Mouse (Mus musculus) brain, adult 2 months (tissue): ENCODE results near the gene 5730522E02Rik.

ENCODE experiments used
- DNase-seq: peaks from one replicate; pipeline ENCODE4 v3.0.0; 2011; ENCODE audit warnings: low read depth, low spot score

5730522E02Rik gene

GRCm38 (mm10) chr11:25679856-25680255 is 530.7 kb downstream of the 5730522E02Rik start:
- no peak for DNase-seq

GRCm38 (mm10) chr11:25674194-25674593 is 536.4 kb downstream of the 5730522E02Rik start:
- no peak for DNase-seq

- DNase-seq: peak; percentile 38
Measured at GRCm38 (mm10) chr11:25670018-25670417, 540.5 kb downstream of the 5730522E02Rik start.

GRCm38 (mm10) chr11:25664562-25665104 is 545.9 kb downstream of the 5730522E02Rik start:
- no peak for DNase-seq

DNA sequence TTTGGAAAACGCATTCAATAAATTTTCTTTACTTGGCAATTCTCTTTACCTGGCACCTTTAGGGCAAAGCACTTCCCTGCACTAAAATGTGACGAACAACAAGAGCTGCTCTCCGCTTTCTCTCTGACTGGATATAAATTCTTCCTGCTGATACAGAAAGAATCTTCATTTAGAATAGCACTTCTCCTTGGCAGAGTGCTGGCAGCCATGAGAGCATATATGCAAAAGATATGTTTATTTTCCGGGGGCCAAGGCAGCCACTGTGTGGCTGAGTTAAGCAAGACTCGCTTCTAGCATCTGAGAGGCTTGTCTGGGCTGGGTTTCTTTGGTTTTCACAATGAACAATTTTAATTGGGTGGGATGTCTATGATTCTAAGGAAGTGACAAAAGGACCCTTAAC is 564.3 kb downstream of the 5730522E02Rik start:
- DNase-seq: peak; percentile 33

DNA sequence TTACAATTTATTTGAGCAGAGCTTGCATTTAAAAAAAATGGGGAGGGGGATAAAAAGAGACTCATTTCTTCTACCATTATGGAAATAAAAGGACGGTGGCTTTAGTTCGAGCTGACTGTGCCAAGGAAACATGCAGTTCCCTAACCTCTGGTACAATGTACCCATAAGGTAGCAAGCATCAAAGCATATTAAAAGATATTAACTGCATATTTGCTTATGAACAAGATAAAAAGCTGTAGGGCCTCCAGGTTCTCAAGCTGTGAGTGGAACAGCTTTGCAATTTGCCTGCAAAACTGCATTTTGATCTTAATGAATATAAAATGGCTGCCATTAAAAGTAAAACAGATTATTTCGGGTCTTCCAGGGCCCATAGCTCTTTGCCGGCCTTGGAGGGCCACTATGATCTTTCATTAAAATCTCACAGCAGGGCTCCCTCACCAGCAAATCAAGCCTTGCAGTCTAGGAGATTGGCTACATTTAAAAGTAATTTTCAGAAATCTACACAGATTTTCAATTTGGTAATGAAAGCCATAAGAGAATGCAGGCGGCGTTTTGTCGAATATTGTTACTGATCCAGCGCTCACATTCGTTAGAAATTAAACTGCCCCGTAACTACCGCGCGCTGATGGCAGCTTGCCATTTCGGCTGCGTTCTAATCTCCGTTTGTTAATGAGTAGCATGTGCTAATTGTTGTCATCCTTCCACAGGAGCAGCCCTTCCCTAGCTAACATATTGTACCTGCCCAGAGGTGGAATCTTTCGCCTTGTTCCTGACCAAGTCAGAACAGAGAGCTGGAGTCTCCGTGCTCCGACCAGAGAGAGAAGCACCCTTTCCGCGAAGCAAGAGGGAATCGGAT is 565.6 kb downstream of the 5730522E02Rik start:
- peak; percentile 28 for DNase-seq

DNA sequence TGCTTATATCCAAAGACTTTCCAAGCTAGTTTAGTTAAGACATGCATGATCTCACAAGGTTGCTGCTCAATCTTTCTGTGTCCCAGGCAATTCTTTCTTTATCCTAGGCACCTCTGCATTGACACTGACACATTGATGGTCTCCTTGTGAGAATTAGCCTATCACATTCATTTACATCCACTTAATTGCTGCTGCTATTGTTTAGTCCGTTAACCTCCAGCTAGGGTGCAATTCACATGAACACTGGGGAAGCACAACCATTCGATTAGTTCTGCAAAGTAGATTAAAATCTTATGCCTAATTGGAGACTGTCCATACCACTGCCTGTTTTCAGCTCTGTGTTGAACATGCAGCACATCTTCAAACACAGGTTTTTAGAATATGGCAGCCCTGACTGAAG is 603.7 kb downstream of the 5730522E02Rik start:
- DNase-seq: no peak

DNA sequence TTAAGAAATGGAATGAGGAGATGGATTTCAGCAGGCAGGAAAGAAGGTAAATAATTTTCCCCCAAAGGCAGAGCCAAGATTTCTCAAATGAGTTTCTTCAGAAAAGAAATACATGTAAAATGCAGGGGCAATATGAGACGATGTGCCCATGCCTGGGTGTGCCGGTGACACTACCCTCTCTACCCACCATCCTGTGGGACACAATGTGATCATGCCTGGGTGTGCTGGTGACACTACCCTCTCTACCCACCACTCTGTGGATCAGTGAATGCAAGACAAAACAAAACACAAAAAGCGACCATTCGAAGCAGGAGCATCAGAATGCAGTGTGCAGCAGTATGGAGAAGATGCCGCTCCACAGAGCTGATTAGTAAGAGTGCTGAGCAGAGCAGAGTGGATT is 610.5 kb downstream of the 5730522E02Rik start:
- DNase-seq: no peak

DNA sequence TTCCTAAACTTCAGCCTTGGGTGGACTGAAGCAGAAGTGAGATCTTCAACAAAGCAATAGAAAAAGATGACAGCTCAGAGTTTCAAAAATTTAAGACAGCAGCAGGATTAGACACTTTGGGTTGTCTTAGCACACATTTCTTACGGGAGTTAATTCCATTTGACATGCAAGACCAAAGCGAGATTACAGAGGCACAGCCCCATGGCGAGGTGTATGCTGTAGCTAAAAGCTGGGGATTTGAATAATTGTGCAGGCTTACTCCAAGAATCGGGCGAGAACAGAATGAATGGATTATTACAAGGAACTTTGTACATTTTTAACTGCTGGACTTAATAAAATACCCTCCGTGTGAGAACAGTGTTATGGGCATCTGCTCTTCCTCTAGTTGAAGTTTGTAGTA is 615.3 kb downstream of the 5730522E02Rik start:
- DNase-seq: no peak

GRCm38 (mm10) chr11:25594780-25595179 is 615.8 kb downstream of the 5730522E02Rik start:
- DNase-seq: no peak

GRCm38 (mm10) chr11:25592268-25592667 is 618.3 kb downstream of the 5730522E02Rik start:
- DNase-seq: no peak

GRCm38 (mm10) chr11:25590215-25590614 is 620.3 kb downstream of the 5730522E02Rik start:
- DNase-seq: no peak

- no peak for DNase-seq
Measured at GRCm38 (mm10) chr11:25589509-25589908, 621.1 kb downstream of the 5730522E02Rik start.

DNA sequence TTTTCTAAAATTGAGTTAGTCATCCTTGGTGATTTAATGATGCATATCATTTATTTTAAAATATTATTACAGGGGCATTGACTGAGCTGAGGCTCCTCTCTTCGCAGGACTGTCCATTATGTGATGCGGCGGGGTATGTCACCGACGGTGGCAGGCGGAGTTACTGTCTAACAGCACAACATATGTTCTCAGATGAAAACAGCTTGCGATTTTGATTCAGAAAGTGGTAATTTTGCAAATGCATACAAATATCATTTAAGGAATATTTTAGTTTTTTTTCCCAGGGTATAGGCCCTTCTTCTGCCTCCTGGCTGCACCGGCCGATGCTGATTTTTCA is 636.5 kb downstream of the 5730522E02Rik start:
- DNase-seq: no peak

- peak; percentile 8 for DNase-seq
Measured at GRCm38 (mm10) chr11:25573408-25574128, 637.0 kb downstream of the 5730522E02Rik start.

- peak; percentile 26 for DNase-seq
Measured at GRCm38 (mm10) chr11:25571396-25571795, 639.2 kb downstream of the 5730522E02Rik start.
